Comparison of ENCODE assay signal across 9 mouse cellular contexts in the genomic region with DNA sequence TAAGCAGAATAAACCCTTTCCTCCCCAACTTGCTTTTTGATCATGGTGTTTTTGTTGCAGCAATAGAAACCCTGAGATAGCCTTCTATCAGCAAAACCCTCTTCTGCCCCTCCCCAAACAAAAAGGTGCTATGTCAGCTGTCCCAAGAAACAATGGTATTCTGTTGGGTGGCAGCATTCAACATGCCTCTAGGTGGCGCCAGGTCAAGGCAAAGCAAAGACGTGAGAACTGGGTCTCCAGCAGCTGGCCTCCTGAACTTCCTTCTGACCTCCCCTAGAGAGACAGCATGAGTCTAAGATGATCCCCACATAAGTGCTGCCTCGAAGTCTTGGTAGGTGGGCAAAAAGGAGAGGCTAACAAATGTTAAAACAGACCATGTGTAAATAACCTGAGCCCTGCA. TPM values are rescaled to one million over a fixed set of nuclear protein-coding genes. Genes with fewer than 3 reads are reported as not detected.
DNase-seq lines count a peak whose midpoint lies in the region; ATAC-seq and TF ChIP-seq lines count a peak whose summit lies in the region.
"Had no signal": no experiment of that assay in that cellular context is flagged by ENCODE, and none has a peak within 500 bp of the region (broad histone marks: within the 10 kb centered on the region; RNA-seq: fewer than 3 reads in every experiment).

No protein-coding gene starts in this region.

- no peak for ATAC-seq in hindbrain, postnatal 0 days
- ATAC-seq in hindbrain, embryonic 16.5 days: no peak
- ATAC-seq in embryonic facial prominence, embryonic 14.5 days (ENCODE audit: low read depth): no peak
- ATAC-seq in erythroblast, adult 5-6 weeks (replicated peaks; ENCODE audit: low FRiP score, poor library complexity, severe bottlenecking): no peak

- DNase-seq in hindbrain, postnatal 0 days (ENCODE audit: low spot score): peak; percentile 49
- DNase-seq in CD4-positive helper T cell, adult 2 months (ENCODE audit: low read depth, low spot score): peak; percentile 54
- peak; percentile 37 for DNase-seq in adipocyte (ENCODE audit: low spot score)
- peak; percentile 36 for DNase-seq in embryonic facial prominence, embryonic 14.5 days (ENCODE audit: low spot score)
- DNase-seq in kidney, postnatal 25 days: peak; percentile 76 to 85
- DNase-seq in natural killer cell, adult 2 months (ENCODE audit: low spot score in 2 of 2): peak; percentile 35 to 56

- no peak overlapping the region for H3K4me3 ChIP-seq in hindbrain, postnatal 0 days (ENCODE audit: low read length)
- no peak overlapping the region for H3K4me3 ChIP-seq in hindbrain, embryonic 16.5 days (ENCODE audit: low read length)
- no peak overlapping the region for H3K4me3 ChIP-seq in embryonic facial prominence, embryonic 14.5 days (ENCODE audit: low read depth, low read length)
- H3K4me3 ChIP-seq: embryonic facial prominence, embryonic 15.5 days had no signal

- no peak overlapping the region for H3K9ac ChIP-seq in hindbrain, postnatal 0 days (replicated peaks; ENCODE audit: low read length)
- H3K9ac ChIP-seq in hindbrain, embryonic 16.5 days (ENCODE audit: low read depth, low read length): no peak overlapping the region
- H3K9ac ChIP-seq in embryonic facial prominence, embryonic 14.5 days (ENCODE audit: low read depth, low read length): no peak overlapping the region
- H3K9ac ChIP-seq: embryonic facial prominence, embryonic 15.5 days had no signal

- peaks cover 4% of the 10 kb centered on the region; the same call in 1 of the 2 replicates for H3K4me1 ChIP-seq in hindbrain, postnatal 0 days (ENCODE audit: insufficient read depth, low read length)
- peaks cover 4% of the 10 kb centered on the region; the same call in 1 of the 2 replicates for H3K4me1 ChIP-seq in hindbrain, embryonic 16.5 days (ENCODE audit: control insufficient read depth, insufficient read depth, low read depth, low read length)
- H3K4me1 ChIP-seq in embryonic facial prominence, embryonic 14.5 days (ENCODE audit: control insufficient read depth, insufficient read depth, low read length): no peaks in the 10 kb centered on the region
- H3K4me1 ChIP-seq: embryonic facial prominence, embryonic 15.5 days had no signal

- H3K27ac ChIP-seq in hindbrain, postnatal 0 days: no peak overlapping the region
- H3K27ac ChIP-seq in hindbrain, embryonic 16.5 days (ENCODE audit: low read depth, low read length): no peak overlapping the region
- no peak overlapping the region for H3K27ac ChIP-seq in embryonic facial prominence, embryonic 14.5 days (replicated peaks; ENCODE audit: low read depth, low read length)
- H3K27ac ChIP-seq: embryonic facial prominence, embryonic 15.5 days had no signal

- no peaks in the 10 kb centered on the region for H3K9me3 ChIP-seq in hindbrain, postnatal 0 days (ENCODE audit: low read length)
- H3K9me3 ChIP-seq in hindbrain, embryonic 16.5 days (ENCODE audit: control insufficient read depth, low read length): no peaks in the 10 kb centered on the region
- no peaks in the 10 kb centered on the region for H3K9me3 ChIP-seq in embryonic facial prominence, embryonic 14.5 days (ENCODE audit: control insufficient read depth, low read length)
- H3K9me3 ChIP-seq: embryonic facial prominence, embryonic 15.5 days had no signal

- TF ChIP-seq CTCF in hindbrain, postnatal 0 days (IDR thresholded peaks at IDR 0.05; ENCODE audit: low read depth): peak; percentile 74

- no peak overlapping the region for H3K4me2 ChIP-seq in hindbrain, postnatal 0 days (ENCODE audit: low read depth, low read length)
- no peak overlapping the region for H3K4me2 ChIP-seq in hindbrain, embryonic 16.5 days (ENCODE audit: low read length)
- no peak overlapping the region for H3K4me2 ChIP-seq in embryonic facial prominence, embryonic 14.5 days (ENCODE audit: low read depth, low read length)
- H3K4me2 ChIP-seq: embryonic facial prominence, embryonic 15.5 days had no signal

- WGBS in hindbrain, postnatal 0 days: 18% methylated on average over 3 of the region's 3 CpGs
- WGBS in hindbrain, embryonic 16.5 days: 26% methylated on average over 3 of the region's 3 CpGs
- 18% methylated on average over 3 of the region's 3 CpGs for WGBS in embryonic facial prominence, embryonic 14.5 days

- H3K36me3 ChIP-seq in hindbrain, postnatal 0 days (ENCODE audit: insufficient read depth, low read length): peaks cover 22% of the 10 kb centered on the region
- peaks cover 17% of the 10 kb centered on the region; the same call in 1 of the 2 replicates for H3K36me3 ChIP-seq in hindbrain, embryonic 16.5 days (ENCODE audit: control insufficient read depth, insufficient read depth, low read length)
- peaks cover 73% of the 10 kb centered on the region for H3K36me3 ChIP-seq in embryonic facial prominence, embryonic 14.5 days (ENCODE audit: control insufficient read depth, insufficient read depth, low read length)

- no peaks in the 10 kb centered on the region for H3K27me3 ChIP-seq in hindbrain, postnatal 0 days (ENCODE audit: insufficient read depth, low read length)
- no peaks in the 10 kb centered on the region for H3K27me3 ChIP-seq in hindbrain, embryonic 16.5 days (replicated peaks; ENCODE audit: control insufficient read depth, insufficient read depth, low read length)
- H3K27me3 ChIP-seq in embryonic facial prominence, embryonic 14.5 days (replicated peaks; ENCODE audit: control insufficient read depth, insufficient read depth, low read length): no peaks in the 10 kb centered on the region
- H3K27me3 ChIP-seq: embryonic facial prominence, embryonic 15.5 days had no signal

RNA-seq across cellular contexts. Expression of a gene that starts 29.8 kb away (rescaled TPM):
- total RNA-seq in hindbrain, postnatal 0 days (2014; rRNA removed): 9.0 and 13.9 TPM in 2 replicates
- polyA plus RNA-seq in hindbrain, postnatal 0 days (2015; fragmentation: Nextera tagmentation; extraction: Ambion mirVana): 7.6 and 7.9 TPM in 2 replicates
- 5.4 and 6.3 TPM in 2 replicates for polyA plus RNA-seq in hindbrain, embryonic 16.5 days (2015; fragmentation: Nextera tagmentation; extraction: Ambion mirVana)
- 0.10 and 0.11 TPM in 2 replicates for polyA plus RNA-seq in embryonic facial prominence, embryonic 14.5 days (2014; fragmentation: Nextera tagmentation; extraction: Ambion mirVana)
- total RNA-seq in erythroblast, adult 5-6 weeks (2015; ENCODE audit: low replicate concordance): not detected in 2 replicates
- not detected in 2 replicates for total RNA-seq in erythroblast, adult 5-6 weeks (2017; ENCODE audit: low replicate concordance)

RNA-seq across cellular contexts. Expression of a gene that starts 54.7 kb away (rescaled TPM):
- 71.7 and 72.6 TPM in 2 replicates for total RNA-seq in hindbrain, postnatal 0 days (2014; rRNA removed)
- polyA plus RNA-seq in hindbrain, postnatal 0 days (2015; fragmentation: Nextera tagmentation; extraction: Ambion mirVana): 102 and 114 TPM in 2 replicates
- 77.0 and 86.9 TPM in 2 replicates for polyA plus RNA-seq in hindbrain, embryonic 16.5 days (2015; fragmentation: Nextera tagmentation; extraction: Ambion mirVana)
- 49.5 and 54.5 TPM in 2 replicates for polyA plus RNA-seq in embryonic facial prominence, embryonic 14.5 days (2014; fragmentation: Nextera tagmentation; extraction: Ambion mirVana)
- total RNA-seq in erythroblast, adult 5-6 weeks (2015; ENCODE audit: low replicate concordance): 8.2 TPM in 1 of 2 replicates, not detected in the other
- total RNA-seq in erythroblast, adult 5-6 weeks (2017; ENCODE audit: low replicate concordance): 4.6 and 6.1 TPM in 2 replicates
